In genomic region chr14:8000247-8000646, GRCm38 (mm10) we compare ENCODE assay signal across 39 mouse cellular contexts. TPM values are rescaled to one million over a fixed set of nuclear protein-coding genes. Genes with fewer than 3 reads are reported as not detected.
"Had no signal": no experiment of that assay in that cellular context is flagged by ENCODE, and none has a peak within 500 bp of the region (broad histone marks: within the 10 kb centered on the region; RNA-seq: fewer than 3 reads in every experiment).

No protein-coding gene starts in this region.

- H3K36me3 ChIP-seq: heart, embryonic 10.5 days; heart, embryonic 13.5 days; heart, embryonic 15.5 days; hindbrain, embryonic 13.5 days; hindbrain, embryonic 15.5 days; kidney, embryonic 15.5 days; limb, embryonic 13.5 days; limb, embryonic 15.5 days; liver, embryonic 13.5 days; liver, embryonic 15.5 days had no signal

- H3K27ac ChIP-seq: heart, embryonic 10.5 days; heart, embryonic 13.5 days; heart, embryonic 15.5 days; hindbrain, embryonic 13.5 days; hindbrain, embryonic 15.5 days; hindbrain, postnatal 0 days; kidney, embryonic 15.5 days; kidney, postnatal 0 days; limb, embryonic 13.5 days; liver, embryonic 13.5 days; liver, embryonic 15.5 days had no signal

- H3K4me2 ChIP-seq: hindbrain, embryonic 13.5 days; hindbrain, embryonic 15.5 days; kidney, embryonic 15.5 days; limb, embryonic 13.5 days; limb, embryonic 15.5 days; liver, embryonic 13.5 days; liver, embryonic 15.5 days had no signal

- H3K9me3 ChIP-seq: heart, embryonic 10.5 days; heart, embryonic 13.5 days; heart, embryonic 15.5 days; hindbrain, embryonic 13.5 days; hindbrain, embryonic 15.5 days; kidney, embryonic 15.5 days; limb, embryonic 13.5 days; limb, embryonic 15.5 days; liver, embryonic 13.5 days; liver, embryonic 15.5 days had no signal

- H3K4me3 ChIP-seq: heart, embryonic 13.5 days; heart, embryonic 15.5 days; hindbrain, embryonic 13.5 days; hindbrain, embryonic 15.5 days; kidney, embryonic 15.5 days; limb, embryonic 13.5 days; limb, embryonic 15.5 days; liver, embryonic 13.5 days; liver, embryonic 15.5 days had no signal

- H3K9ac ChIP-seq: forebrain, postnatal 0 days; heart, embryonic 13.5 days; heart, embryonic 15.5 days; hindbrain, embryonic 13.5 days; hindbrain, embryonic 15.5 days; kidney, embryonic 15.5 days; limb, embryonic 13.5 days; limb, embryonic 15.5 days; liver, embryonic 13.5 days; liver, embryonic 15.5 days had no signal

- ATAC-seq: forebrain, postnatal 0 days; hindbrain, postnatal 0 days; intestine, embryonic 16.5 days had no signal

- DNase-seq: gastrocnemius, postnatal 14 days; gastrocnemius, postnatal 36 days; heart, adult 18-20 months; heart, postnatal 14 days; heart, postnatal 36 days; kidney, adult 11 months; kidney, adult 2 months; kidney, adult 9 months; kidney, postnatal 14 days; kidney, postnatal 36 days; left cerebral cortex, postnatal 4 days; liver, embryonic 13.5 days had no signal

RNA-seq across cellular contexts. Expression of gene Dnase1l3, which starts 5.9 kb away (rescaled TPM):
- total RNA-seq: forebrain, postnatal 0 days; gastrocnemius, adult 18-20 months; gastrocnemius, adult 8-10 months; gastrocnemius, postnatal 36 days; hematopoietic stem cell, adult 5-6 weeks; hindbrain, postnatal 0 days; layer of hippocampus, adult 8-10 months; layer of hippocampus, postnatal 14 days; layer of hippocampus, postnatal 36 days; left cerebral cortex, postnatal 10 days; left cerebral cortex, postnatal 25 days had no signal
- polyA plus RNA-seq: heart, embryonic 10.5 days had no signal

RNA-seq across cellular contexts. Expression of gene Gm45521, which starts 43.2 kb away (rescaled TPM):
- total RNA-seq: forebrain, postnatal 0 days; gastrocnemius, adult 18-20 months; gastrocnemius, adult 8-10 months; gastrocnemius, postnatal 14 days; gastrocnemius, postnatal 36 days; heart, adult 18-20 months; heart, adult 8-10 months; heart, postnatal 14 days; heart, postnatal 36 days; hematopoietic stem cell, adult 5-6 weeks; hindbrain, postnatal 0 days; layer of hippocampus, postnatal 14 days; layer of hippocampus, postnatal 36 days; left cerebral cortex, postnatal 25 days; left cerebral cortex, postnatal 4 days had no signal
- polyA plus RNA-seq: forebrain, postnatal 0 days; gonadal fat pad, adult 2 months; heart, embryonic 13.5 days; heart, embryonic 15.5 days; heart, postnatal 0 days; hindbrain, embryonic 11.5 days; hindbrain, embryonic 15.5 days; intestine, embryonic 14.5 days; intestine, embryonic 16.5 days; kidney, adult 2 months; kidney, embryonic 15.5 days; kidney, postnatal 0 days; large intestine, adult 2 months; limb, embryonic 13.5 days; limb, embryonic 15.5 days; liver, embryonic 13.5 days; liver, embryonic 15.5 days had no signal
